Mouse (Mus musculus) forebrain, embryonic 11.5 days (tissue): Measurements from ENCODE around the gene Rhd. TPM values are rescaled to one million over a fixed set of nuclear protein-coding genes. Genes with fewer than 3 reads are reported as not detected.

Experiments
- ATAC-seq: fragments of 200-750 bp; cut with Nextera tagmentation; replicated peaks from 2 replicates; pipeline ENCODE4 v1.8.0; 2017; ENCODE audit warnings: moderate TSS enrichment; ENCODE audit not compliant: low FRiP score
- DNase-seq: peaks from one replicate; pipeline ENCODE4 v3.0.0-alpha.2; 2017; ENCODE audit warnings: low spot score
- H3K27ac ChIP-seq: fragments of 300-500 bp; sonication (generic); 2 replicates; pipeline ENCODE4 v1.5.1; 2014; ENCODE audit warnings: low read depth, low read length
- H3K27me3 ChIP-seq: fragments of 300-500 bp; sonication (generic); 2 replicates; pipeline ENCODE4 v1.6.1; 2014; ENCODE audit warnings: mild to moderate bottlenecking, low read length, mixed read lengths; ENCODE audit not compliant: control insufficient read depth, insufficient read depth
- H3K36me3 ChIP-seq: fragments of 300-500 bp; sonication (generic); 2 replicates; pipeline ENCODE4 v1.6.1; 2014; ENCODE audit warnings: mild to moderate bottlenecking, low read length, moderate library complexity, mixed read lengths; ENCODE audit not compliant: control insufficient read depth, insufficient read depth
- H3K4me1 ChIP-seq: fragments of 300-500 bp; sonication (generic); replicated peaks from 2 replicates; pipeline ENCODE4 v1.6.1; 2014; ENCODE audit warnings: low read length, mixed read lengths; ENCODE audit not compliant: control insufficient read depth, insufficient read depth
- H3K4me2 ChIP-seq: fragments of 300-500 bp; sonication (generic); 2 replicates; pipeline ENCODE4 v1.6.1; 2014; ENCODE audit warnings: low read depth, mild to moderate bottlenecking, low read length, moderate library complexity, mixed read lengths; ENCODE audit not compliant: severe bottlenecking
- H3K4me3 ChIP-seq: fragments of 300-500 bp; sonication (generic); 2 replicates; pipeline ENCODE4 v1.5.1; 2014; ENCODE audit warnings: low read depth, low read length
- H3K9ac ChIP-seq: fragments of 300-500 bp; sonication (generic); 2 replicates; pipeline ENCODE4 v1.6.1; 2014; ENCODE audit warnings: low read length
- H3K9me3 ChIP-seq: fragments of 300-500 bp; sonication (generic); 2 replicates; pipeline ENCODE4 v1.6.1; 2016; ENCODE audit warnings: low read length, mixed read lengths; ENCODE audit not compliant: control insufficient read depth
- whole genome bisulfite sequencing: fragments of 180-500 bp; shearing (Covaris S2); extraction: QIAGEN DNeasy Blood & Tissue Kit; methylation state at CpG from one replicate; pipeline ENCODE4 v1.1.7; 2014; 5-methylcytosine and 5-hydroxymethylcytosine counted together
- polyA plus RNA-seq: library from polyadenylated mRNA; unstranded; fragments of >200 nt; fragmentation: Nextera tagmentation; extraction: Ambion mirVana; gene quantifications from 2 replicates; pipeline ENCODE4 v1.2.1, GENCODE M21; 2014

The Rhd gene
- polyA plus RNA-seq, 1 experiment from 2014 or later, result 15.9 TPM

DNA sequence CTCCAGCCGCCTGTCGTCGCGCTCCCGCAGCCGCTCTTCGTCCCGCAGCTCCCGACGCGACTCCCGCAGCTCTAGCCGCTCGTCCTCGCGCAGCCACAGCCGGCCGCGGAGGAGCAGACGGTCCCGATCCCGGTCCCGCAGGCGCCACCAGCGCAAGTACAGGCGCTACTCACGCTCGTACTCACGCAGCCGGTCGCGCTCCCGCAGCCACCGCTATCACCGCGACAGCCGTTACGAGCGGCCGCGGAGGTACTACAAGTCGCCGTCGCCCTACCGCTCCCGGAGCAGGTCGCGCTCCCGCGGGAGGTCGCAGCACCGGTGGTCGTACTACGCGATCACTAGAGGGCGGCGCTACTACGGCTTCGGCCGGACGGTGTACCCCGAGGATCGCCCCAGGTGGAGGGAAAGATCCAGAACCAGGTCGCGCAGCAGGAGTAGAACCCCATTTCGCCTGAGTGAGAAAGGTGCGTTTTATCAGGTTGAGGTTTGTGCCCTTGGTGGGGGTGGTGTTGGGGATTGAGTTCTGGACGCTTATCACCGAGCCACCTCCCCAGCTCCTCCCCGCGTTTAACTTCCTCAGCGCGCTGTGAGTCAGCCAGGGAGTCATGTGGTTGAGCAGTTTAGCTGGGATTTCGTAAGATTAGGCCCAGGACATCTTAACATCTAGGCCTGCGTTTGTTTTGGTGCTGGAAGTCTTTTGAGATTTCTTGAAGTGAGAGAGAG, 59.8 kb downstream of the Rhd start:
- peak overlapping the region; percentile 96 for H3K9ac ChIP-seq
- peak; percentile 21; the same call in 1 of the 2 replicates for ATAC-seq

DNA sequence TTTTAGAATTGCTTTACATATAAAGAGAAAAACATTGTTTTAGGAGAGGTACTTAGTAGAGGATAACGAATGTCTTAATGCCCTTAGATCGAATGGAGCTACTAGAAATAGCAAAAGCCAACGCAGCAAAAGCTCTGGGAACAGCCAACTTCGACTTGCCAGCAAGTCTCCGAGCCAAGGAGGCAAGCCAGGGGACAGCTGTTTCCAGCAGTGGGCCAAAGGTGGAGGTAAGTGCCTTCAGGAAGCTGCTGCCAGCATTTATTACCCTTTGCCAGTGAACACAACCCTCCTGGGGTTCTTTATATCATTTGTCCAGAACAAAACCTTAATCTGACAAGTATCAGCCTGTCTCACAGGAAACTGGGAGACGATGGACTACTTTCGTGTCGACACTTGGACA, 60.9 kb downstream of the Rhd start:
- no peaks in the 10 kb centered on the region for H3K9me3 ChIP-seq
- H3K4me1 ChIP-seq, result peaks cover 9% of the 10 kb centered on the region
- H3K27ac ChIP-seq, result no peak overlapping the region
- H3K4me2 ChIP-seq, result peak overlapping the region; percentile 88; the same call in 1 of the 2 replicates
- no peak for ATAC-seq
- peak overlapping the region; percentile 20; the same call in 1 of the 2 replicates for H3K4me3 ChIP-seq
- H3K9ac ChIP-seq, result no peak overlapping the region
- H3K27me3 ChIP-seq, result no peaks in the 10 kb centered on the region
- H3K36me3 ChIP-seq, result peaks cover 11% of the 10 kb centered on the region
- no peak for DNase-seq
- 86% methylated on average over 8 of the region's 8 CpGs for WGBS

More for the DNA sequence above, 59.8 kb downstream of the Rhd start:
- Histone ChIP-seq H3K27me3 (no peaks in the 10 kb centered on the region), H3K4me3 (peak overlapping the region; percentile 99), H3K4me2 (peak overlapping the region; percentile 88), H3K4me1 (peaks cover 9% of the 10 kb centered on the region), H3K36me3 (peaks cover 11% of the 10 kb centered on the region), H3K27ac (peak overlapping the region; percentile 88), H3K9me3 (no peaks in the 10 kb centered on the region)
- WGBS, result under 1% methylated on average over 74 of the region's 75 CpGs
- DNase-seq, result peak; percentile 79

DNA sequence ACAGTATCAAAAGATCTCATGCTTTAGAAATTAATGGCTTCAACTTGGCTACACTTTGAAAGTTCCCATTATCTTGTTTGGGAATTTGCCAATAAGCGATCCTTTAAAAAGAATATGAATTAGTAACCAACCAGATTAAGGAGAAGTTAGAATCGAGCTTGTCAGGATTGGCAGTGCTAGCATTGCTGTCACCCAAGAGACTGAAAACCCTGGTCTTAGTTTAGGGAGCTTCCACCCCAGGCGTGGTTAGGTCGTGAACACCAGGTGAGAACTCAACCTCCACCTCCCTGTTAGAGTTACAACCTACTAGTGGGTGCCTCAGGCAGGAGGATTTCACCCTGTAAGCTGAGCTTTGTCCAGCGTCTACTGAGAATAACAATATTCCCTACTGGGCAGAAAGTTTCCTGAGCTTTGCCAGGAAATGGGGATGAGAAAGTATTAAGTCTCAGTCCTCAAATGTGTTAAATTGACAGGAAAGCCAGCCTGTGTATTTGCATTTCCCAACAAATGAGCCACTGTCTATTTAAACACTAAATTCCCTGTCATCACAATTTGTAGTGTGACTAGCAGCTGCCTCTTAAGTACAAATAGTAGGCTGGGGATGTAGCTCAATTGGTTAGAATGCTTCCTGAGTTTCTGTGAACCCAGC, 63.6 kb downstream of the Rhd start:
- Histone ChIP-seq H3K27ac (no peak overlapping the region), H3K36me3 (peaks cover 11% of the 10 kb centered on the region), H3K9me3 (no peaks in the 10 kb centered on the region), H3K4me1 (peaks cover 12% of the 10 kb centered on the region), H3K4me2 (no peak overlapping the region), H3K27me3 (no peaks in the 10 kb centered on the region), H3K4me3 (no peak overlapping the region), H3K9ac (no peak overlapping the region)
- ATAC-seq, result no peak
- WGBS, result 71% methylated on average over 5 of the region's 5 CpGs
- DNase-seq, result no peak

DNA sequence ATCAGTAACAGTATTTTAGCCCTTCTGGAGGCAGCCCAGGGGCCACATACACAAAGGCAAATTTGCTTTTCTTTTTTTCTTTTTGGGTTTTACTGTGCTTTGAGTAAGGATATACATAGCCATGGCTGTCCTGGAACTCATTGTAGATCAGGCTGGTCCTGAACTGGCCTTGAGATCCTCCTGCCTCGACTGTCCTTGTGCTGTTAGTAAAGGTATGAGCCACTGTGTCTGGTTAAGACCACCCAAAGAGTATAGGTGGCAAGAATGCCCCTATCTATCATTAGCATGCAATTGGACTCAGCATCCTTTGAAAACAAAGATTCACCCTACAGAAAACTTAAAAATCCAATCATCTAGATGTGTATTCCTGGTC, 64.1 kb downstream of the Rhd start:
- no peaks in the 10 kb centered on the region for H3K9me3 ChIP-seq
- no peak for ATAC-seq
- DNase-seq, result no peak
- peaks cover 11% of the 10 kb centered on the region for H3K36me3 ChIP-seq
- WGBS, result 83% methylated on average over 1 of the region's 1 CpGs
- H3K4me1 ChIP-seq, result peaks cover 12% of the 10 kb centered on the region
- no peak overlapping the region for H3K9ac ChIP-seq
- H3K27me3 ChIP-seq, result no peaks in the 10 kb centered on the region
- no peak overlapping the region for H3K27ac ChIP-seq
- H3K4me2 ChIP-seq, result no peak overlapping the region
- H3K4me3 ChIP-seq, result no peak overlapping the region

DNA sequence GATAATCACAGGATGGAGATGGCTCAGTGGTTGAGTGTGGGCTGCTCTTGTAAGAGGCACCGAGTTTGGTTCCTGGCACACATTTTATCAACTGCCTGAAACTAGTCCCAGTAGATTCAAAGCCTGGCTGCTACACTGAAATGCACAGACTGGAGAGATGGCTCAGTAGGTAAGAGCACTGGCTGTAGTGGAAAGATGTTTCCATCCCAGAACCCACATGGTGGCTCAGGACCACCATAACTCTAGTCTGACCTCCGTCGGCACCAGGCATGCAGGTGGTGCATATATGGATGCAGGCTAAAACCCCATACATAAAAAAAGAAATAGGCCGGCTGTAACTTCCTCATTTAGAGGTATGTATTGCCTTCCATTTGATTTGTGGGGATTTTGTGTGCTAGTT, 65.2 kb downstream of the Rhd start:
- Histone ChIP-seq H3K27me3 (no peaks in the 10 kb centered on the region), H3K36me3 (peaks cover 11% of the 10 kb centered on the region), H3K4me1 (peaks cover 12% of the 10 kb centered on the region), H3K4me2 (no peak overlapping the region), H3K27ac (no peak overlapping the region), H3K9me3 (no peaks in the 10 kb centered on the region), H3K9ac (no peak overlapping the region), H3K4me3 (no peak overlapping the region)
- ATAC-seq (no peak), DNase-seq (no peak)
- WGBS, result 82% methylated on average over 4 of the region's 4 CpGs

DNA sequence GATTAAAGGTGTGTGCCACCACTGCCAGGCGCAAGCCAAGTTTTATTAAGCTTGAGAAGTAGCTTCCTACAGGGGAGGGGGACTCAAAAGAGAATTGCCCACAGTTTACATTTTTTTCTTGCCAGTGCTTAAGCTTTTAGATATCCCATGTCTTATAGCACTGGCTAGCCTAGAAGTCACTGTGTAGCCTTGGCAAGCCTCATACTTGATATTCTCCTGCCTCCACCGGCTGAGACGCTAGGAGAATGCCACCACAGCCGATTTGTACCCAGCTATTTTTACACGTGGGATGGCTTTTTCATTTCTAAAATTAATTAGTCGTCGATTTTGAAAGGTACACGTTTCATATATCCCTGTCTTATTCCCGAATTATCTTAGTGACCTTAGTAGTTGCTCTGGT, 65.9 kb downstream of the Rhd start:
- WGBS, result 32% methylated on average over 9 of the region's 9 CpGs
- ATAC-seq (no peak; the same call in 1 of the 2 replicates), DNase-seq (no peak)
- H3K9me3 ChIP-seq, result no peaks in the 10 kb centered on the region
- H3K9ac ChIP-seq, result no peak overlapping the region; the same call in 1 of the 2 replicates
- 0 out of 2 replicates have a peak overlapping the region, but pooled peaks have one; percentile 25 for H3K27ac ChIP-seq
- H3K4me3 ChIP-seq, result peak overlapping the region; percentile 95
- peaks cover 11% of the 10 kb centered on the region for H3K4me1 ChIP-seq
- no peaks in the 10 kb centered on the region for H3K27me3 ChIP-seq
- H3K4me2 ChIP-seq, result peak overlapping the region; percentile 92
- H3K36me3 ChIP-seq, result peaks cover 14% of the 10 kb centered on the region

DNA sequence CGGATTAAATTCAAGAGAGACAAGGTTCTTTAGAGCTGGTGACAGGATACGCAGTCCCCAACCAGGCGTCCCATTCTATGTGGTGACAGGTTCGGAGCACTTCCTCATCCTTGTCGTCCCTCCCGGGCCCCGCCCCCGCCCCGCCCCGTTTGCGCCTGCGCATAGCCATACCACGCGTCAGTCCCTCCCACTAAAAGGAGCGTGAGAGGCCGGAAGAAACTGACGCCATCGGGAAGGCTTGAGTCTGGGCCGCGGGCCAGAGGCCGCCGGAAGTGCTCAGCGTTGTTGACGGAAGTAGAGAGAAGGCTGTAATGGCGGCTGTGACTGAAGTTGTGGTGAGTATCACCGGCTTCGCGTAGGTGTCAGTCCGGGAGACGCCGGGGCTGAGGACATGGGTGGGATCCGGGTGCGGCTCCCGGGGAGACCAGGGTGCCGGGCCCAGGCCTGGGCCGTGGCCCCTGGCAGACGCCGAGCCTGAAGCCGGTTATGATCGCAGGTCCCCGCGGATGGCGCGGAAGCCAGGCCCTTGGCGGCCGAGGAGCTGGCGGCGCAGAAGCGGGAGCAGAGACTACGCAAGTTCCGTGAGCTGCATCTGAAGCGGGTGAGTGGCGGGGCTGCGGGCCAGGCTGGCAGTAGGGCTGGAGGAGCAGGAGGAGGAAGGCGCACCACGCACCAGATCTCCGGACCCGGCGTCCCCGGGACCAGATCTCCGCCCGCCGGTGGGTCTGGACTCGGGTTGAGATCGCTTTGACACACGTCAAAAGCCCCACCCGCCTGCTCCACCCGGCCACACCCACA, 66.5 kb downstream of the Rhd start, which contains the start of gene Syf2:
TSS of gene Syf2 (plus strand) at position 215 of the 798 bp plus-strand sequence.
- Histone ChIP-seq H3K4me3 (peak within 1 kb of the TSS; percentile 95), H3K27ac (peak within 1 kb of the TSS; percentile 25; the same call in 1 of the 2 replicates), H3K27me3 (no peaks in the 10 kb centered on the region), H3K9me3 (no peaks in the 10 kb centered on the region), H3K36me3 (peaks cover 12% of the 10 kb centered on the region), H3K9ac (peak within 1 kb of the TSS; percentile 83), H3K4me2 (peak within 1 kb of the TSS; percentile 92), H3K4me1 (peaks cover 6% of the 10 kb centered on the region; the same call in 1 of the 2 replicates)
- DNase-seq (peak; percentile 98), ATAC-seq (peak; percentile 95)
- under 1% methylated on average over 68 of the region's 68 CpGs for WGBS
